Mouse (Mus musculus) ES-CJ7 (cell line): ENCODE measurements at regions not wholly inside any gene's neighbourhood (a gene's known extent, or its start where the extent isn't known, plus 50 kb on each side); places are given as distances from the start of the nearest gene placed in this dataset.
A peak's percentile ranks its signal among the peaks of the same experiment; 100 is the strongest.

Experiments
- DNase-seq: peaks from one replicate; pipeline ENCODE4 v3.0.0; 2011; ENCODE audit warnings: low read depth, low spot score

DNA sequence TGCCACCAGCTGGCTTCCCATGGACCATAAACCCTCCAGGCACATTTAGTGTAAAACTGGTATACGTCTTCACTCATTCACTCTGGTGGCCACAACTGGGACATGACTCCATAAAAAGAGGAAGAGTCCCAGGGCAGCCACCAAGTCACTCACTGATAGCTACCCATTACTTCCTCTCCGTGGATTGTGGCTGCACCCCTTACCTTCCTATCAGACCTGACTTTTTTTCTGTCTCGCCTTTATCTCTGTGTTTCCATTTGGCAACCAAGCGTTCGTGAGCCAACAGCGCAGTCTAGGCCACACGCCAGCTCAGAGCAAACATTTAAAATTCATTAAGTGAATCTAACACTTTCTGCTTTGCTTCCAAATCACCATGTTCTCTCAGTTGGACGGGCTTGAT is 53.9 kb upstream of the Slc44a1 start:
- DNase-seq = no peak

DNA sequence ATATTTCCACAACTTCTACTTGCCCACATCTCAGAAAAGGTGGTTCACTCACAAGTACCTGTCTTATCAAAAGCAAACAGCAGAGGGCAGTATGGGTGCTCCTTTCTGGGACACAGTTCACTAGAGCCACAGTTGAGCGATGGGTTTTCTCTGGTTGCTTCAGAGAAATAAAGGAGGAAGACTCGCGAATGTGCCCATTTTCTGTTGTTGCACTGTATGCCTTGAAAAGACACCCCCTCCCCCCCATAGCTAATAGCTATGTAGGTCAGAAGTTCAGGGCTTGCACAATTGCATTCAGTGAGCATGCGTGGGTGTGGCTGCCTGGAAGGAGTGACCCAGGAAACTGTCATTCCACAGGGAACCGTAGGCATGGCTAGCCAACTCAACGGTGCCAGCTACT is 55.5 kb upstream of the Slc44a1 start:
- peak; percentile 82 for DNase-seq

DNA sequence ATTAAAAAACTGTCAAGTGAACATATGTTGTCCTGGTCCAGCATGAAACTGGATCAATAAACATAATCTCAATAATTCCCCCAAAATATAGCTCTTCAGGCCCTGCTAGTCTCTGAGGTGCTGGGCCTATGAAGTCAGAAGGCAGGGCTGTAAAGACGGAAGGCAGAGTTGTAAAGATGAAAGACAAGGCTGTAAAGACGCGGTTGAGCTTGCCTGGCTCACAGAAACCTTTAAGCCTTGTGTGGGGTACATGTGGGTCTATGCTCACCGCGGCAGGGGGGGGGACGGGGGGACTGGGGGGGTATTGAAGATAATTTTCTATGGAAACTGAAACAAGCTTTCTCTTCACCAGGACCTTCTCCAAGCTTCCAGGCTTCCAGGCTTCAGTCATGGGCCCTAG is 56.1 kb upstream of the Slc44a1 start:
- DNase-seq = no peak

DNA sequence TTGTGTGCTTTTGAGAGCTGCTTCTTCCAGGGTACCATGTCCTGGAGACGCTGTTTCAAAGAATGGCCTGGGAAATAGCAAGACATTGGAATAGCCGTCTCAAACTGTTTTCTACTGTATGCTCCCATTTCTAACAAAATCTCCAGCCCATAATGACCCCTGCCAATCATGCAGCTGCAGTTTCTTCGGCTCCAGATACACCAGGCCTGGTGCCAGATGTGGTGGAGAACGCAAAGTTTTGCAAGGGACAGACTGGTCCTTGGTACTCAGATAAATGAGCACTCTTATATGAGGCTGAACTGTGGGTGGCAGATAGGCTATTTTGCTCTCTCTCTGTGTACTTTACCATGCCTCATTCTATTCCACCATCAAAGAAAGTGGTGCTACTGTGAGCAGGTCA is 58.2 kb upstream of the Slc44a1 start:
- no peak for DNase-seq

DNA sequence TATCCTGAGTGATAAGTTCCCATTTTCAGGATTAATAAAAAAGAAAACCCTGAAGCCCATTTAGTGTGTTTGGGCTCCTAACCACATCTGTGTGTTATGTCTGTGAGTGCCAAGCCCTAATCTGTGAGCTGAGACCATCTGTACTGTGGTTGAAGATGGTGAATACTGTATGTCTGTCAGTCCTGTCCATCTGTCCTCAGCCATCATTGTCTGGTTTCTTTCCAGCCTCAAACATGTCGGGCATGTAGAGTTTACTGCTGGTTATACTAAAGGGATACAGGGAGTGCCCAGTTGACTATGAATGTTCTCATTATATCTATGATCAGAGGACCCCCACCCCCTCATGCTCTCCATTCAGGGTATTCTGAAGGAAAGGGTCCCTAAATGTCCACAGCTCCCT is 60.4 kb upstream of the Slc44a1 start:
- DNase-seq = no peak

DNA sequence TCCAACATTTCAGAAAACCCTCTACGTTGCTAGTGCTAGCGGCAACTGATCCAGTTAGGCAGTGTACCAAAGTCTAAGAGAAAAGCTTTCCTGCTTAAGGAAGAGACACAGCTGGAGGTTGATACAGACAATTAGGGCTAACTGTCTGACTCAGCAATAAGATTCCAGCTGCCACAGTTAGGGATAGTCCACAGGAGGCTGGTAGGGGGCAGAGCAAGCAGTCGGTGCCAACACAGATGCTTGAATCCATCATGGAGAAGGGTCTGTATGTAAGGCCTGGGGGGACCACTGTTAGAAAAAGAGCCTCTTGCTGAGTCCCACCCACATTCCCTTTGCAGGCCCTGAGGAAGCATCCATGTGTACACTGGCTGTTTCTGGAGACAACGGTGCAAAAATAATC is 63.2 kb upstream of the Slc44a1 start:
- peak; percentile 19 for DNase-seq

DNA sequence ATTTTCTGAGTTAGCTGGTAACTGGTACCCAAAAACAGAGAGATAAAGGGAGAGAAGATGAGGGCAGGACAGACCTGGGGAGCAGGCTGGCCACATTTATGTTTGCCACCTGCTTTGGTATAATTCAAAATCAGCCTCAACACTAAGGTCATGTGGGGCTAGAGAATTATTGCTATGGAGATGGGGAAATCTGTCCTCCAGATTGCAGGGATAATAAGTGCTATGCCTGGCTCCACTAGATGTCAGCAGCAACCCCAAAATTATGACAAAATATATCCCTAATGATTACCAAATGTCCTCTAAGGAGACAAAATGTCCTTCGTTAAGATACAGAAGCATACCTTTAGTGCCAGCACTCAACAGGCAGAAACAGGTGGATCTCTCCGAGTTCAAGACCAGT is 83.8 kb upstream of the Slc44a1 start:
- DNase-seq = no peak

DNA sequence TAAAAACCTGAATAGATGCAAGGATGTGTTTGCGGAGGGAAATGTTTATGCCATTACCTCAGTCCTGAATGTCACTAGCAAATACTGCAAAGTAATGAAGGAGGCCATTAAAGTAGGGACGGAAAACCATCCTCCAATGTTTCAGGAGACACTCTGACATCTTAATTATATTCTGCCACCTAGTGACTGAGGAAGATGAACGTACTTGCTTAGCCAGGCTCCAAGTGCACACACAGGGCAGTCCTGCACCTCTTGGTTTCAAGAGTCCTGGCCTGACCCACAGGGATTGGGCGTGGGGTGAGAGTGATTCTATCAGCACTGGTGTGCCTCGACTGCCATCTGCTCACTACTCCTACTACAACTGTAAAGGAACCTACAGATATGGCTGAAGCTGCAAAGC is 85.3 kb upstream of the Slc44a1 start:
- DNase-seq = peak; percentile 63

DNA sequence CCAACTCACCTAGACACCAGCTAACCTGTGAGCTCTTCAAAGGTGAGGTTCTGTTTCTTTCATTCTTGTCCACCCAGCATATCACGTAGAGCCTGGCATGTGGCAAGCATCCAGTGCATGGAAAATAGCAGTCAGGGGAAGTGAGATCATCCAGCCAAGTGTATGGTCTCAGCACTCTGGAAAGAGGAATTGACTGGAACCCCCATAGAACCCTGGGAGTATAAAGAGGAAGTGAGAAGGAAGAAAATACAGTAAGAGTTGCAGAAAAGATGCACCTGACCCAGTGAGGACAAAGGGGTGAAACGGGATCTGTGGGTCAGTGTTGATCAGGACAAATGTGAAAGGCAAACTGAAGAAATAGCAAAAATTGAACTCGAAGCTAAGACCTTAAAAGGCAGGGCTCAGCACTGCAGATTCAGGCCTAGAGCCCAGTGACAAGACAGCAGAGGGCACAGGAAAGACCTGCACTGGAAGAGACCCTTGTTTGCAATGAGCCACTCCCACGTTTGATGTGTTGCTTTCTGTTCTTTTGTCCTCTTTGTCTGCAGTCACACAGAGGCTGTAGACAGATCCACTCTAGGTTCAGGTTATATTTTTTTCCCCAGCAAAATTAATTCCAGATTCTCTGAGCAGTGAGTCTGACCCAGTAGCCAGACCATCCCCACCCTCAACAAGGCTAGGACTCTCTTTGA is 86.7 kb upstream of the Slc44a1 start:
- peak; percentile 55 for DNase-seq

DNA sequence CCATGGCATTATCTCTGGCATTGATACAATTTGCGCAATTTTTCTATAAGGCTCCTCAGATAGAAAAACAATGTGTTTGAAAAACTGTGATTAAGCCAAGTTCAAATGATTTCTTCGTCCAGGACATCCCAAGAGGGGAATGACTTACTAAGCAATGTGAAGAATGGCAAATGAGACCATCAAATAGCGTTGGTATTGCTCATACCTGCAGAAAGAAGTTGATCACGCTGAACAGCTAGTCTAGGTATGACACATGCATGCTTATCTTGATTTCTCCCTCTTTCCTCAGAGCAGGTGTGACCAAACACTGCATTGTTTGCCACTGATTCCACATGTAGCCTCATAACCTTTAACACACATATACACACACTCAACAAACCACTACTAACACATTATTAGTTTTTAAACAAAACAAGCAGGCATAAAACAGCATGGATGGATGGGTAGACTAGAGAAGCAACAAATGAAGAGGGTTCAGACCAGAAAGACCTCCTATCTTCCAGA is 89.1 kb upstream of the Slc44a1 start:
- DNase-seq = no peak

DNA sequence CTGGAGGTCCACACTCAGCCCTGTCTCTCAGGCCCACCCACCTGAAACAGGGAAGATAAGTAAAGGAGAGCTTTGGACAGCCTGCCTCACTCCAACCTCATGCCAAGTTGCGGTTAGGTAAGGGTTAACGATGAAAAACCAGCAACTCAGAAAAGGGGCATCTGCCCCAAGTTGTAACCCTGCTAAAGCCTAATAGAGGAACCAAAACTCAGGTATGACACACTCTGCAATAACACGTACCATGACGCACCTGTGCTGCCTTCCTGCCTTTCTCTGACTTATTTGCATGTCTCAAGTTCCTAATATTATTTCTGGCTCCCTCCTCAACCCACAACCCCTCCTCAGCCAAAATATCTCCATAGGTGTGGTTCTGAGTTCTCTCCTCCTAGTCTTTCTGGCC is 94.9 kb upstream of the Slc44a1 start:
- DNase-seq = no peak

DNA sequence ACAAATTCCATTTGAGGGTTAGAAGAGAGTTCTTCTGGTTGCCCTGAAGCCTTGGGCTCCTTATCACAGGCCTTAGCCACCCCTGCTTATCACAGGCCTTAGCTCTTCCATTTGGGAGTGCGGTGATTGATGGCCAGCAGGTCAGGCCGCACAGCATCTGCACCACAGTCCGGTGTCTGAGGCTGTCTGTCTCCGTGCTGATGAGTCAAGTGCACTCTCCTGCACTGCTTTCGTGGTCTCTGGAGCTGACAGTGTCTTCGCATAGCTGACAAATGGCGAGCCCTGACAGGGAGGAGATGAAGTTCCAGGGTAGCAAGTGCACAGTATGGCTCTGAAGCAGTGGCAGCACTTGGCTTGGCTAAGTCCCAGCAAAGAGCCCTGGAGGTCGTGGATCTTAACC is 95.7 kb upstream of the Slc44a1 start:
- no peak for DNase-seq

DNA sequence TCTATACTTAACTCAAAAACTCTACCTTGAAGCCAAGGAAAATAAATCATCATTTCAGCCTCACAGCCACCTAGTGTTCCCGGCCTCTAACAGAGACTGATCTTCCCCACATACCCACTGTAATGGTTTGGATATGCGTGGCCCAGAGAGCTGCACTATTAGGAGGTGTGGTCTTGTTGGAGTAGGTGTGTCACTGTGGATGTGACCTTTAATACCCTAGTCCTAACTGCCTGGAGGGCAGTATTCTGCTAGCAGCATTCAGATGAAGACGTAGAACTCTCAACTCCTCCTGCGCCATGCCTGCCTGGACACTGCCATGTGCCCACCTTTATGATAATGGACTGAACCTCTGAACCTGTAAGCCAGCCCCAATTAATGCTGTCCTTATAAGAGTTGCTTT is 99.0 kb upstream of the Slc44a1 start:
- DNase-seq = peak; percentile 75

DNA sequence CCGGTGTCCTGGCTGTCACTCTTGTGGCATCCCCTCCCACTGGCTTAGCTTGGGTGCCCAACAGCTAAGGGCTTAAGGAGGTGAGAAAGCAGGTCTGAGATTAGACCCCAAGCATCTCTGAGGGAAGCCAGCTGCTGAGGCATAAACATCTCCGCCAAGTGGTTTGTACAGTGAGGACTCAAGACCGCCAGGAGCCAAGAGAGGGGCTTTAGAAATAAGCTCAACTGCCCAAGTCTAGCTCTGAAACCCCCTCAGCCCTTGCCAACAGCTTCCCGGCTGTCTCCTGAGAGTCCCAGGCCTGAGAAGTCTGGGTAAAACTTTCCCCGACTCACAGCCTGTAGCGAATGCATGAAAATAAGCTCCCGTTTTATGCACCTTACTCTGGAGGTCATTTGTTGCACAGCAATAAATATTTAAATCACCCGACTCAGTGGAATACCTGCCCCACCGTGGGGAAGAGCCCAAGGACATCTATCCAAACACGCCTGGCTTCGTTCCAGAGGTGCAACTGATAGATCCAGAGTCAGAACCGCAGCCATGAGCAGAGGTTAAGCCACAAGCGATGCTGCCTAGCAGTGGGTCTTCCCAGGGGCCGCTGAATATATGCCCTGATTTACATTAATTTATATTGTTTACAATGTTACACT is 100.1 kb upstream of the Slc44a1 start:
- peak; percentile 77 for DNase-seq

DNA sequence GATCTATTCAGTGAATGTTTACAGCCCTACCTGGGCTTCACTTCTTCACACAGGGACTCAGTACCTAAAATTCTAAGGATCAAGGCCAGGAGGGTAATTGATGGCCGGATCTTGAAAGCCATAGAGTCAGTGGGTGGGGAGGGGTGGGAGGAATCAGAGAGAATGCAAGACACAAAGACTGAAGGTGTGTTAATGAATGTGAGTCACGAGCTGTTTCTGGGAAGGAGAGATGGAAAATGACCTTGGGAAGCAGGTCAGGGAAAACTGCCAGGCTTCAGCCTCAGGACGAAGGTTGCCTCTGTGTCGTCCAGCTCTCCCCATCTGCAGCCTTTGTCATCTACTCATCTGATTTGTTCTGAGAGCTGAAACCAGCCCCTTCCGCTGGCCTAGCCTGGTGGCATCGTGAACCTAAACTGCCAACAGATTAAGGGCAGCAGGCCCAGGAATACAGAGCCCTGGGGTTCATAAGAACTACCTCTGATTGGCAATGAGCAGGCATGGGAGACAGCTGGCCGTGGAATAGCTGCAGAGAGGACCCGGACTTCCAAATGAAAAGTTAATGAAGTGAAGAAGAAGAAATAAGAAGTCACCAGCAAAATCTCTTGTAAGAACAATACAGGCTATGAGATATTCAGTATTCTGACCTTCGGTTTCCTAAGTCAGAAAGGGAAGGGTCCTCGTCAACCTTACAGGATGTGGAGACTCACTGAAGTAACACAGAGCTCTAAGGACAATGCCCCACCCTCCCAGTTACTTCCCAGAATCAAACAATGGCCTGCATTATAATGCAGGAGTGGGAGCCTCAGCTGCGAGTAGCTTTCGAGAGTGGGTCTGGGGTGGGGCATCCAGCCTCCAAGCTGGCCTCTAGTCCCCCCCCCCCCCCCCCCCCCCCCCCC is 100.8 kb upstream of the Slc44a1 start:
- peak; percentile 97 for DNase-seq

DNA sequence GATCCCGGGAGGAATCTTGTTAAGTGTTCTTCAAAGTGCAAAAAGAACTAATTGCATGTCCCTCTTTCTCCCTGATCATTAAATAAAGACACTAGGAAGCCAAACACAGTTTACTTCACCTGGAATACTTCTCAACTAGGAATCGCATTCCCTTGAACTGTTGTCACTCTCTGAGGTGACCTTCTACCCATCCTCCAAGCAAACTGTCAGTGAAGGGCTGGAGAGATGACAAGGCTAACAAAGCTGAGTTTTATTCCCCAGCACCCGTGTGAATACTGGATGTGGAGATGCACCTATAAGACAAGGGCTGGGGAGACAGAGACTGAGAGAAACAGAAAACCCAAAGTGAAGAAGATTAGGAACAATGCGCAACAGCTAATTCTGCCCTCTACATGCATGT is 101.7 kb upstream of the Slc44a1 start:
- peak; percentile 43 for DNase-seq

DNA sequence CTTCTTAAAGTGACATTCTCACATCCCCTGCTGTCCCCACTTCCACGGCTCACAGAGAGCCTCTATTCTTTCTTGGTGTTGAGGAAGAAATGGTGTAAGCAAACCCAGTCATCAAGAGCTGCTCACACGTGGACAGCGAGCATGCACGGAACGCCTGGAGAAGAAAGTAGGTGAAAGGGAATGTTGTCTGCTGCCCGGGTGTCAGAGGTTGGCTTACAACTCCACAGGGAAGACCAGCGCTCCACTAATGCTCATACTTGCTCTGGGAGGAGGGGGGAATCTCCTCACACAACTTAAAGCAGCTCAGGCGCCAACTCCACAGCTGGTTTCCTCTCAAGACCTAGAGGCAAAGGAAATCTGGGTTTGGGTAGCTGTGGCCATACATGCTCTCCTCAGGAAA is 102.4 kb upstream of the Slc44a1 start:
- peak; percentile 56 for DNase-seq

DNA sequence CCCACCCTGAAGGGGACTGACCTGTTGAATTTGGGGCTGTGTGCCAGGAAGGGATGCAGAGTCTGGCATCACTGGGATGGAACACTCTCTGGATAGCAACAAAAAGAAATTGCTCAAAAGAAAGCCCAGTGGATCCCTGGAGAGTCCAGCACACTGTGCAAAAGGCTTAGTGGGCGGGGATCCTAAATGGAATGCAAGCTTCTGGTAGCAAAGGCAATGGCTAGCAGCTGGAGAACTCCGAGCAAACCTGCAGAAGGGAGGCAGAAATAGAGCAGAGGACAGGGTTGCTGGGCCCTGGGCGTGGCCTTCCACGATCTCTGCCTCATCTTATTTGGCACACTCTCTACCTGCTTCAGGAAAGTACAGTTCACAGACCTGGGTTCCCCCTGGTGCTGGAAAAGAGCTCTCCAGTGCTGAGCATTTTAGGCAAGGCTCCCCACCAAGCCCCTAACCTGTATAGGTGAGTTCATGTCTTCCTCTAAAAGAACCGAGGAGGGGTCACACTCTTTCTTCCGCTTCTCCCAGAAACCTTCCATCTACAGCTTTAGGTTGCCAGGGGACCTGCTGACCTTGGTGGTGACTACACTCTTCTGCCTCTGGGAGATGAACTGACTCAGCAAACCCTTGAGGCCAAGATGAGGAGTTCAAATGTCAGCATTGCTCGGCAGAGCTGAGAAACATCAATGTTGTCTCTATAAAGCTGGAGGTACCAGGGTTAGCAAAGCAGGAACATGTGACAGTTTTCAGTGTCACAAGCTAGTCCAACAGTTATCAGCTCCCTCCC is 112.6 kb upstream of the Slc44a1 start:
- DNase-seq = peak; percentile 60

DNA sequence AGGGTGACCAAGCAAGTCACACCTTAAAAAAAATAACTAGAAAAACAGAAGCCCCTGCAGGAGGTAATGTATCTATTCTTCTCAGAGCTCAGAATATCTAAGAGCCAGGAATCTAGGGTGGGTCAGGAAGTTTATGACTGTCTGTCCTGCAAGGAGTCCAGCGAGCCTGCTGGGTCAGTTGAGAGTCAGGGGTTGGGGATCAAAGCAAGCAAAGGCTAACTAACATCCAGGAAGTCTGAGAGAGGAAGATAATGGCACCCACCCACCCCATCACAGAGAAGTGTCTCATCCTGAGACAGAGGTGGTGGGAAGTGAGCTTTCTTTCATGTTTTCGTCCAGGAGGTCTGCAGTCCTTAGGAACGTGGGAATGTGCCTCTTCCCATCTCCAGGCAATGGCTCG is 116.4 kb upstream of the Slc44a1 start:
- no peak for DNase-seq

DNA sequence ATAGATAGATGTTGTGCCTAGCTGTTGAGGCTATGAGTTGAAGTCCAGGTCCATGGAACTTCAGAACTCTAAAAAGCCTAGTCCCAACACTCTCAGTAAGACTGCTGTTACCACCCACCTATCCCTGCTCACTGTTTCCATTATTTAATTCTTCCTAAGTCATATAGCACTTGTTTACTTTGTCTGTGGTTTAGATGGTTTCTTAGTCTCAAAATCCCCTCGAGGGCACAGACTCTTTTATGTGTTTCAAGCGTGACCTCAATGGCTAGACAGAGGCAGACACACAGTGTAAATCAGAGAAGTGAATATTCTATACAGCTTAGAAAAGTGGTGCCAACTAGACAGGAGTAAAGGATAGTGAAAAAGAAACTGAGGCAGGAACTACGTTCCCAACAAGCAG is 117.0 kb upstream of the Slc44a1 start:
- no peak for DNase-seq

DNA sequence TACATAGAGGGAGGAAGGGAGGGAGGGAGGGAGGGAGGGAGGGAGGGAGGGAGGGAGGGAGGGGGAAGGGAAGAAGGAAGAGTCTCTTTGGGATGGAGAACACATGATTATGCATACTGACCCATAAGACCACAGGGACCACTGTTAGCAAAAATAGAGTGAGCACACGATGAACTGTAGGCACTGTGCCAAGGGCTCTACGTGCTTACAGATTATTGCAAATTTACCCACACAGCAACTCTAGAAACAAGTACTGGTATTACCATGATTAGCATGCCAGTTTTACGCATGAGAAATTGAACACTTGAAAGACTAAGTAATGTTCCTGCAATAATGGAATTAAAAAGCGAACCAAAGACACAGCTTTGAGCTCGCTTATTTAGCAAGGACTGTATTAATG is 117.7 kb upstream of the Slc44a1 start:
- no peak for DNase-seq
